Mouse (Mus musculus) lung, embryonic 14.5 days (tissue): ENCODE data around the gene Mdh2. TPM values are rescaled to one million over a fixed set of nuclear protein-coding genes. Genes with fewer than 3 reads are reported as not detected.

ENCODE experiments used
- ATAC-seq: fragments of 200-750 bp; cut with Nextera tagmentation; 2 replicates; pipeline ENCODE4 v1.8.0; 2017; ENCODE audit warnings: mild to moderate bottlenecking, moderate TSS enrichment, moderate library complexity; ENCODE audit not compliant: insufficient read depth
- DNase-seq: peaks from one replicate; pipeline ENCODE4 v3.0.0-alpha.2; 2015
- H3K27ac ChIP-seq: fragments of 300-500 bp; sonication (generic); 2 replicates; pipeline ENCODE4 v1.5.1; 2014; ENCODE audit warnings: low read depth, mild to moderate bottlenecking, moderate library complexity
- H3K27me3 ChIP-seq: fragments of 300-500 bp; sonication (generic); 2 replicates; pipeline ENCODE4 v1.6.1; 2014; ENCODE audit warnings: low read length, control low read depth; ENCODE audit not compliant: insufficient read depth
- H3K36me3 ChIP-seq: fragments of 300-500 bp; sonication (generic); 2 replicates; pipeline ENCODE4 v1.6.1; 2014; ENCODE audit warnings: control low read depth; ENCODE audit not compliant: insufficient read depth
- H3K4me1 ChIP-seq: fragments of 300-500 bp; sonication (generic); 2 replicates; pipeline ENCODE4 v1.6.1; 2014; ENCODE audit warnings: antibody characterized with exemption, control low read depth; ENCODE audit not compliant: insufficient read depth
- H3K4me2 ChIP-seq: fragments of 300-500 bp; sonication (generic); 2 replicates; pipeline ENCODE4 v1.6.1; 2014; ENCODE audit warnings: mild to moderate bottlenecking
- H3K4me3 ChIP-seq: fragments of 300-500 bp; sonication (generic); 2 replicates; pipeline ENCODE4 v1.5.1; 2014; ENCODE audit warnings: low read depth, low read length
- H3K9ac ChIP-seq: fragments of 300-500 bp; sonication (generic); 2 replicates; pipeline ENCODE4 v1.6.1; 2014
- H3K9me3 ChIP-seq: fragments of 300-500 bp; sonication (generic); 2 replicates; pipeline ENCODE4 v1.6.1; 2016; ENCODE audit warnings: low read depth, low read length, control low read depth
- CTCF ChIP-seq: IDR thresholded peaks from 2 replicates; pipeline ENCODE4 v1.5.1; 2016; ENCODE audit warnings: antibody characterized with exemption, low read depth
- WGBS: fragments of 180-500 bp; shearing (Covaris S2); extraction: QIAGEN DNeasy Blood & Tissue Kit; methylation state at CpG from one replicate; pipeline ENCODE4 v1.1.7; 2014; 5-methylcytosine and 5-hydroxymethylcytosine counted together
- polyA plus RNA-seq: library from polyadenylated mRNA; unstranded; fragments of >200 nt; fragmentation: Nextera tagmentation; extraction: Ambion mirVana; gene quantifications from 2 replicates; pipeline ENCODE4 v1.2.1, GENCODE M21; 2014

Mdh2 gene
- polyA plus RNA-seq, 1 experiment from 2014 or later = 464 TPM

- no peak for ATAC-seq
Measured at GRCm38 (mm10) chr5:135802641-135803040, 24.4 kb downstream of the Mdh2 start.

GRCm38 (mm10) chr5:135803135-135803534 is 24.9 kb downstream of the Mdh2 start:
- no peak overlapping the region for H3K4me3 ChIP-seq
- DNase-seq (no peak), ATAC-seq (no peak)
- no peak overlapping the region for H3K27ac ChIP-seq
- H3K9me3 ChIP-seq = no peaks in the 10 kb centered on the region
- 0 out of 2 replicates have a peak, but pooled peaks have one; percentile 28 for TF ChIP-seq CTCF
- H3K4me2 ChIP-seq = no peak overlapping the region
- H3K9ac ChIP-seq = no peak overlapping the region
- 63% methylated on average over 4 of the region's 4 CpGs for WGBS
- no peaks in the 10 kb centered on the region for H3K36me3 ChIP-seq
- H3K4me1 ChIP-seq = no peaks in the 10 kb centered on the region
- 0 out of 2 replicates have a peak, but pooled peaks cover 3% of the 10 kb centered on the region for H3K27me3 ChIP-seq

More at GRCm38 (mm10) chr5:135802641-135803040, 24.4 kb downstream of the Mdh2 start:
- no peak for DNase-seq
- no peak for TF ChIP-seq CTCF
- Histone ChIP-seq H3K9me3 (no peaks in the 10 kb centered on the region), H3K4me3 (no peak overlapping the region), H3K27me3 (0 out of 2 replicates have a peak, but pooled peaks cover 3% of the 10 kb centered on the region), H3K9ac (no peak overlapping the region), H3K4me1 (no peaks in the 10 kb centered on the region), H3K4me2 (no peak overlapping the region), H3K36me3 (no peaks in the 10 kb centered on the region), H3K27ac (no peak overlapping the region)
- WGBS = 85% methylated on average over 8 of the region's 8 CpGs

DNA sequence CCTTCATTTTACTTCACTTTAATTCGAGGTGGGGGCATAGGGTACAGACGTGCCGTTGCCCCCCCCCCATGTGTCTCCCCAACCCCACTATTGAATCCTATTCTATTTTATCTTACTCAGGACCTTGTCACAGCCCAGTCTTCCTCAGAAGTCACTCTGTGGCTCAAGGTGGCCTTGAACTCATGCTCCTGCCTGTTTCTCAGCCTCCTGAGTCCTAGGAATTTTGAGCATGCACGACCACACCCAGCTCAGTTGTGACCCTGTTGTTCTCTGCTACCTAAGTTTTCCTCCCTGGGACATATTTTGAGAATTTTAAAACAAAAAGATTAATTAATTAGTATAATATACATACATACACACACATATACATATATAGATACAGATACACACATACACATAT is 25.4 kb downstream of the Mdh2 start:
- Histone ChIP-seq H3K9ac (no peak overlapping the region), H3K4me1 (no peaks in the 10 kb centered on the region), H3K4me2 (no peak overlapping the region), H3K9me3 (no peaks in the 10 kb centered on the region), H3K36me3 (no peaks in the 10 kb centered on the region), H3K27ac (no peak overlapping the region), H3K27me3 (0 out of 2 replicates have a peak, but pooled peaks cover 3% of the 10 kb centered on the region), H3K4me3 (no peak overlapping the region)
- TF ChIP-seq CTCF = no peak
- ATAC-seq = no peak
- 77% methylated on average over 4 of the region's 4 CpGs for WGBS
- DNase-seq = no peak

GRCm38 (mm10) chr5:135804735-135805134 is 26.5 kb downstream of the Mdh2 start:
- Histone ChIP-seq H3K4me2 (no peak overlapping the region), H3K27ac (no peak overlapping the region), H3K4me1 (no peaks in the 10 kb centered on the region), H3K27me3 (0 out of 2 replicates have a peak, but pooled peaks cover 3% of the 10 kb centered on the region), H3K4me3 (no peak overlapping the region), H3K9ac (no peak overlapping the region), H3K36me3 (no peaks in the 10 kb centered on the region), H3K9me3 (no peaks in the 10 kb centered on the region)
- no peak for DNase-seq
- 51% methylated on average over 2 of the region's 2 CpGs for WGBS
- TF ChIP-seq CTCF = no peak
- no peak for ATAC-seq

GRCm38 (mm10) chr5:135806555-135807262 is 28.4 kb downstream of the Mdh2 start, which contains the start of gene Srrm3:
Gene Srrm3 (plus strand): TSS chr5:135806890.
- peak; percentile 95 for DNase-seq
- peak; percentile 100 for TF ChIP-seq CTCF
- no peaks in the 10 kb centered on the region for H3K4me1 ChIP-seq
- no peak within 1 kb of the TSS for H3K27ac ChIP-seq
- H3K9me3 ChIP-seq = no peaks in the 10 kb centered on the region
- 5% methylated on average over 29 of the region's 29 CpGs for WGBS
- H3K9ac ChIP-seq = no peak within 1 kb of the TSS
- H3K4me2 ChIP-seq = no peak within 1 kb of the TSS
- no peak within 1 kb of the TSS for H3K4me3 ChIP-seq
- peak; percentile 56; the same call in 1 of the 2 replicates for ATAC-seq
- H3K27me3 ChIP-seq = no peaks in the 10 kb centered on the region
- H3K36me3 ChIP-seq = no peaks in the 10 kb centered on the region

- H3K4me3 ChIP-seq = no peak overlapping the region
Measured at GRCm38 (mm10) chr5:135807263-135807637, 29.0 kb downstream of the Mdh2 start.

DNA sequence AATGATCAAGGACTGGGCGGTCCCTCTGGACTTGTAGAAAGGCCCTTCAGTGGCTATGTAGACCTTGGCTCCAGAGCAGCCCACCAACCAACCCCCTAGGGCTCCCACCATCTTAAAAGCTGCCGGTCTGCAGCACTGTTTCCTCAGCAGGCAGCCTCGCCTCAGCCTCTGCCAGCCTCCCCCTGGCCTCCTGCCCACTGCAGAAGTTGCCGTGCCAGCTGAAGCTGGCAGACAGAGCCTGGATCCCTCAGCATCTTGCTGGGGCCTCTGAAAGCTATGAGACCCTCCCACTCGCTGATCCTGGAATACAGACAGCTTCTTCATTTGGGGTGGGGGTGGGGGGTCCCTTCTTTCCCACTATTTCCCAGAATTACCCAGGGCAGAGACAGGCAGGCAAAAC is 34.7 kb downstream of the Mdh2 start:
- no peaks in the 10 kb centered on the region for H3K9me3 ChIP-seq
- H3K27ac ChIP-seq = no peak overlapping the region
- H3K4me3 ChIP-seq = no peak overlapping the region
- no peak for ATAC-seq
- H3K36me3 ChIP-seq = no peaks in the 10 kb centered on the region
- H3K9ac ChIP-seq = no peak overlapping the region
- H3K4me2 ChIP-seq = no peak overlapping the region
- no peaks in the 10 kb centered on the region for H3K4me1 ChIP-seq
- 64% methylated on average over 5 of the region's 5 CpGs for WGBS
- DNase-seq = no peak
- no peak for TF ChIP-seq CTCF
- no peaks in the 10 kb centered on the region for H3K27me3 ChIP-seq

More at GRCm38 (mm10) chr5:135807263-135807637, 29.0 kb downstream of the Mdh2 start:
- TF ChIP-seq CTCF = no peak
- DNase-seq = no peak
- H3K4me1 ChIP-seq = no peaks in the 10 kb centered on the region
- ATAC-seq = no peak
- no peak overlapping the region for H3K4me2 ChIP-seq
- H3K9ac ChIP-seq = no peak overlapping the region
- WGBS = 39% methylated on average over 3 of the region's 3 CpGs
- no peaks in the 10 kb centered on the region for H3K9me3 ChIP-seq
- H3K27me3 ChIP-seq = no peaks in the 10 kb centered on the region
- H3K27ac ChIP-seq = no peak overlapping the region
- H3K36me3 ChIP-seq = no peaks in the 10 kb centered on the region
